Mouse (Mus musculus): ENCODE measurements around the gene Tsc22d4.

GRCm38 (mm10) chr5:137770709-137771108 lies 25.2 kb downstream of the Tsc22d4 start:
- TF ChIP-seq GATA1 (IDR thresholded peaks at IDR 0.05; ENCODE audit: borderline replicate concordance, low read length) (no peak), TAL1 (conservative IDR thresholded peaks at IDR 0.05; ENCODE audit: low read depth, low read length) (no peak), CTCF (IDR thresholded peaks at IDR 0.05; ENCODE audit: low read depth, low read length) (peak; percentile 89), POLR2AphosphoS5 (IDR thresholded peaks at IDR 0.05; ENCODE audit: insufficient replicate concordance, low read depth, low read length) (no peak)
